Mouse (Mus musculus): Measurements from ENCODE around the gene Cpa2. TPM values are rescaled to one million over a fixed set of nuclear protein-coding genes. Genes with fewer than 3 reads are reported as not detected.

Gene Cpa2
- polyA plus RNA-seq, 1 experiment from 2014 or later = 4.6 TPM

- Histone ChIP-seq H3K4me2 (no peak overlapping the region), H3K27ac (replicated peaks) (no peak overlapping the region), H3K36me3 (no peaks in the 10 kb centered on the region), H3K9ac (no peak overlapping the region), H3K27me3 (replicated peaks) (no peaks in the 10 kb centered on the region), H3K9me3 (no peaks in the 10 kb centered on the region), H3K4me1 (0 out of 2 replicates have a peak, but pooled peaks cover 3% of the 10 kb centered on the region), H3K4me3 (no peak overlapping the region)
- 58% methylated on average over 8 of the region's 8 CpGs for WGBS
- ATAC-seq (ENCODE audit: extremely low read depth, insufficient number of reproducible peaks, low FRiP score, low TSS enrichment) = no peak
Measured at GRCm38 (mm10) chr6:30580841-30581176, 39.4 kb downstream of the Cpa2 start.

GRCm38 (mm10) chr6:30586886-30587442 lies 45.6 kb downstream of the Cpa2 start:
- no peaks in the 10 kb centered on the region for H3K9me3 ChIP-seq
- WGBS = 52% methylated on average over 7 of the region's 7 CpGs
- ATAC-seq (ENCODE audit: extremely low read depth, insufficient number of reproducible peaks, low FRiP score, low TSS enrichment) = no peak
- H3K27ac ChIP-seq (replicated peaks) = no peak overlapping the region
- no peak overlapping the region for H3K4me2 ChIP-seq
- no peak overlapping the region for H3K9ac ChIP-seq
- H3K4me1 ChIP-seq = peaks cover 18% of the 10 kb centered on the region
- H3K4me3 ChIP-seq = no peak overlapping the region
- no peaks in the 10 kb centered on the region for H3K36me3 ChIP-seq
- H3K27me3 ChIP-seq (replicated peaks) = no peaks in the 10 kb centered on the region

- H3K4me3 ChIP-seq = no peak overlapping the region
- no peak overlapping the region for H3K4me2 ChIP-seq
- H3K27ac ChIP-seq (replicated peaks) = 0 out of 2 replicates have a peak overlapping the region, but pooled peaks have one; percentile 16
- 22% methylated on average over 2 of the region's 2 CpGs for WGBS
- ATAC-seq (ENCODE audit: extremely low read depth, insufficient number of reproducible peaks, low FRiP score, low TSS enrichment) = no peak
- H3K27me3 ChIP-seq (replicated peaks) = no peaks in the 10 kb centered on the region
- no peaks in the 10 kb centered on the region for H3K9me3 ChIP-seq
- no peaks in the 10 kb centered on the region for H3K36me3 ChIP-seq
- no peak overlapping the region for H3K9ac ChIP-seq
- H3K4me1 ChIP-seq = peaks cover 22% of the 10 kb centered on the region
Measured at GRCm38 (mm10) chr6:30589819-30590218, 48.4 kb downstream of the Cpa2 start.

GRCm38 (mm10) chr6:30591851-30592404 lies 50.5 kb downstream of the Cpa2 start:
- Histone ChIP-seq H3K9me3 (no peaks in the 10 kb centered on the region), H3K9ac (no peak overlapping the region), H3K4me3 (no peak overlapping the region), H3K4me2 (no peak overlapping the region), H3K4me1 (peaks cover 22% of the 10 kb centered on the region), H3K36me3 (no peaks in the 10 kb centered on the region), H3K27me3 (replicated peaks) (no peaks in the 10 kb centered on the region), H3K27ac (replicated peaks) (no peak overlapping the region)
- no peak for ATAC-seq (ENCODE audit: extremely low read depth, insufficient number of reproducible peaks, low FRiP score, low TSS enrichment)
- WGBS = 54% methylated on average over 5 of the region's 5 CpGs

GRCm38 (mm10) chr6:30592417-30592974 lies 51.1 kb downstream of the Cpa2 start:
- no peaks in the 10 kb centered on the region for H3K27me3 ChIP-seq (replicated peaks)
- no peaks in the 10 kb centered on the region for H3K9me3 ChIP-seq
- H3K4me2 ChIP-seq = no peak overlapping the region
- no peak overlapping the region for H3K4me3 ChIP-seq
- ATAC-seq (ENCODE audit: extremely low read depth, insufficient number of reproducible peaks, low FRiP score, low TSS enrichment) = no peak
- H3K36me3 ChIP-seq = no peaks in the 10 kb centered on the region
- H3K4me1 ChIP-seq = peaks cover 18% of the 10 kb centered on the region
- WGBS = 79% methylated on average over 10 of the region's 10 CpGs
- H3K9ac ChIP-seq = no peak overlapping the region
- no peak overlapping the region for H3K27ac ChIP-seq (replicated peaks)

GRCm38 (mm10) chr6:30594364-30594763 lies 53.0 kb downstream of the Cpa2 start:
- no peak overlapping the region for H3K4me3 ChIP-seq
- no peaks in the 10 kb centered on the region for H3K9me3 ChIP-seq
- no peak overlapping the region for H3K27ac ChIP-seq (replicated peaks)
- WGBS = 45% methylated on average over 7 of the region's 7 CpGs
- H3K27me3 ChIP-seq (replicated peaks) = no peaks in the 10 kb centered on the region
- H3K9ac ChIP-seq = no peak overlapping the region
- no peak for ATAC-seq (ENCODE audit: extremely low read depth, insufficient number of reproducible peaks, low FRiP score, low TSS enrichment)
- no peaks in the 10 kb centered on the region for H3K36me3 ChIP-seq
- no peak overlapping the region for H3K4me2 ChIP-seq
- H3K4me1 ChIP-seq = peaks cover 14% of the 10 kb centered on the region

- Histone ChIP-seq H3K36me3 (no peaks in the 10 kb centered on the region), H3K9me3 (no peaks in the 10 kb centered on the region), H3K4me1 (0 out of 2 replicates have a peak, but pooled peaks cover 5% of the 10 kb centered on the region), H3K9ac (no peak overlapping the region), H3K4me2 (no peak overlapping the region), H3K27me3 (replicated peaks) (no peaks in the 10 kb centered on the region), H3K4me3 (no peak overlapping the region), H3K27ac (replicated peaks) (no peak overlapping the region)
- ATAC-seq (ENCODE audit: extremely low read depth, insufficient number of reproducible peaks, low FRiP score, low TSS enrichment) = no peak
- 84% methylated on average over 8 of the region's 8 CpGs for WGBS
Measured at GRCm38 (mm10) chr6:30596230-30596898, 55.0 kb downstream of the Cpa2 start.

- ATAC-seq (ENCODE audit: extremely low read depth, insufficient number of reproducible peaks, low FRiP score, low TSS enrichment) = no peak
- no peak overlapping the region for H3K9ac ChIP-seq
- no peaks in the 10 kb centered on the region for H3K9me3 ChIP-seq
- no peaks in the 10 kb centered on the region for H3K4me1 ChIP-seq
- no peak overlapping the region for H3K4me2 ChIP-seq
- 62% methylated on average over 3 of the region's 3 CpGs for WGBS
- H3K27ac ChIP-seq (replicated peaks) = no peak overlapping the region
- H3K27me3 ChIP-seq (replicated peaks) = no peaks in the 10 kb centered on the region
- no peaks in the 10 kb centered on the region for H3K36me3 ChIP-seq
- no peak overlapping the region for H3K4me3 ChIP-seq
Measured at GRCm38 (mm10) chr6:30600033-30600432, 58.7 kb downstream of the Cpa2 start.

GRCm38 (mm10) chr6:30600995-30601394 lies 59.6 kb downstream of the Cpa2 start:
- H3K9ac ChIP-seq = no peak overlapping the region
- H3K4me2 ChIP-seq = no peak overlapping the region
- H3K27me3 ChIP-seq (replicated peaks) = no peaks in the 10 kb centered on the region
- H3K9me3 ChIP-seq = no peaks in the 10 kb centered on the region
- no peaks in the 10 kb centered on the region for H3K4me1 ChIP-seq
- 64% methylated on average over 1 of the region's 1 CpGs for WGBS
- no peaks in the 10 kb centered on the region for H3K36me3 ChIP-seq
- ATAC-seq (ENCODE audit: extremely low read depth, insufficient number of reproducible peaks, low FRiP score, low TSS enrichment) = no peak
- H3K27ac ChIP-seq (replicated peaks) = no peak overlapping the region
- H3K4me3 ChIP-seq = no peak overlapping the region

GRCm38 (mm10) chr6:30604342-30604867 lies 63.0 kb downstream of the Cpa2 start:
- 74% methylated on average over 7 of the region's 7 CpGs for WGBS
- no peak for ATAC-seq (ENCODE audit: extremely low read depth, insufficient number of reproducible peaks, low FRiP score, low TSS enrichment)
- Histone ChIP-seq H3K4me3 (no peak overlapping the region), H3K9me3 (no peaks in the 10 kb centered on the region), H3K27ac (replicated peaks) (no peak overlapping the region), H3K9ac (no peak overlapping the region), H3K4me2 (no peak overlapping the region), H3K4me1 (no peaks in the 10 kb centered on the region), H3K27me3 (replicated peaks) (no peaks in the 10 kb centered on the region), H3K36me3 (no peaks in the 10 kb centered on the region)

GRCm38 (mm10) chr6:30605111-30605510 lies 63.7 kb downstream of the Cpa2 start:
- Histone ChIP-seq H3K9ac (no peak overlapping the region), H3K4me2 (no peak overlapping the region), H3K27me3 (replicated peaks) (no peaks in the 10 kb centered on the region), H3K36me3 (no peaks in the 10 kb centered on the region), H3K9me3 (no peaks in the 10 kb centered on the region), H3K27ac (replicated peaks) (no peak overlapping the region), H3K4me3 (no peak overlapping the region), H3K4me1 (no peaks in the 10 kb centered on the region)
- 73% methylated on average over 4 of the region's 4 CpGs for WGBS
- ATAC-seq (ENCODE audit: extremely low read depth, insufficient number of reproducible peaks, low FRiP score, low TSS enrichment) = no peak
